Mouse (Mus musculus) liver, embryonic 14.5 days (tissue): ENCODE data around the gene Nes. TPM values are rescaled to one million over a fixed set of nuclear protein-coding genes. Genes with fewer than 3 reads are reported as not detected.

ENCODE experiments used
- ATAC-seq: fragments of 200-750 bp; cut with Nextera tagmentation; 2 replicates; pipeline ENCODE4 v1.8.0; 2017; ENCODE audit warnings: moderate number of reproducible peaks, mild to moderate bottlenecking, moderate library complexity; ENCODE audit not compliant: insufficient read depth
- DNase-seq, 3 experiments: peaks; one replicate each; pipeline ENCODE4 v3.0.0-alpha.2; 2012 to 2013; ENCODE audit warnings: low read depth in 3 of 3, low spot score in 3 of 3
- H3K27ac ChIP-seq: fragments of 300-500 bp; sonication (generic); 2 replicates; pipeline ENCODE4 v1.5.1; 2014; ENCODE audit warnings: moderate library complexity, mild to moderate bottlenecking, control low read depth, inconsistent platforms
- H3K27me3 ChIP-seq: fragments of 300-500 bp; sonication (generic); 2 replicates; pipeline ENCODE4 v1.6.1; 2014; ENCODE audit warnings: mild to moderate bottlenecking, low read length, moderate library complexity; ENCODE audit not compliant: control insufficient read depth, insufficient read depth
- H3K36me3 ChIP-seq: fragments of 300-500 bp; sonication (generic); replicated peaks from 2 replicates; pipeline ENCODE4 v1.6.1; 2014; ENCODE audit warnings: low read depth; ENCODE audit not compliant: control insufficient read depth, insufficient read depth
- H3K4me1 ChIP-seq, 2 experiments: fragments of 200-500 bp in 1 of 2; fragments of 300-500 bp in 1 of 2; sonication (generic) in 1 of 2; replicated peaks; 2 replicates each; pipeline ENCODE4 v1.6.1; 2012 to 2014; ENCODE audit warnings: antibody characterized with exemption in 1 of 2, inconsistent platforms in 1 of 2, low read length in 1 of 2; ENCODE audit not compliant: control insufficient read depth in 2 of 2, insufficient read depth in 2 of 2
- H3K4me2 ChIP-seq: fragments of 300-500 bp; sonication (generic); 2 replicates; pipeline ENCODE4 v1.6.1; 2014; ENCODE audit warnings: low read depth, mild to moderate bottlenecking, control low read depth, moderate library complexity
- H3K4me3 ChIP-seq, 2 experiments: fragments of 200-500 bp in 1 of 2; fragments of 300-500 bp in 1 of 2; sonication (generic) in 1 of 2; 2 replicates each; pipeline ENCODE4 v1.5.1; 2012 to 2014; ENCODE audit warnings: low read depth in 2 of 2, low read length in 2 of 2, mild to moderate bottlenecking in 2 of 2, control low read depth in 1 of 2, inconsistent platforms in 1 of 2, moderate library complexity in 1 of 2; ENCODE audit not compliant: insufficient read depth in 1 of 2
- H3K9ac ChIP-seq: fragments of 300-500 bp; sonication (generic); replicated peaks from 2 replicates; pipeline ENCODE4 v1.6.1; 2014; ENCODE audit warnings: mild to moderate bottlenecking, control low read depth, moderate library complexity
- H3K9me3 ChIP-seq: fragments of 300-500 bp; sonication (generic); 2 replicates; pipeline ENCODE4 v1.6.1; 2016; ENCODE audit warnings: low read length, mixed read lengths; ENCODE audit not compliant: control insufficient read depth
- CTCF ChIP-seq: IDR thresholded peaks from 2 replicates; pipeline ENCODE4 v1.5.1; 2016; ENCODE audit warnings: antibody characterized with exemption, low read depth, control low read depth
- EP300 ChIP-seq: IDR thresholded peaks from 2 replicates; pipeline ENCODE4 v1.6.1; 2016; ENCODE audit warnings: antibody characterized with exemption, low read depth
- WGBS: fragments of 180-500 bp; shearing (Covaris S2); extraction: QIAGEN DNeasy Blood & Tissue Kit; methylation state at CpG from one replicate; pipeline ENCODE4 v1.1.7; 2014; ENCODE audit not compliant: insufficient replicate concordance; 5-methylcytosine and 5-hydroxymethylcytosine counted together
- polyA plus RNA-seq, 2 experiments: library from polyadenylated mRNA; depleted of rRNA in 1 of 2; stranded (reverse) in 1 of 2; unstranded in 1 of 2; fragments of >200 nt; fragmentation: Nextera tagmentation in 1 of 2; extraction: Ambion mirVana in 1 of 2; gene quantifications; 2 replicates each; pipeline versions ENCODE4 v1.2.1 to v1.2.3; 2012 to 2014

The Nes gene
- polyA plus RNA-seq, 2 experiments, result 0.83 to 1.1 TPM

- no peak overlapping the region for H3K27ac ChIP-seq
- H3K9me3 ChIP-seq, result no peaks in the 10 kb centered on the region; the same call in 1 of the 2 replicates
- H3K27me3 ChIP-seq, result peaks cover 50% of the 10 kb centered on the region
- TF ChIP-seq CTCF (no peak), EP300 (no peak)
- no peak for ATAC-seq
- no peaks in the 10 kb centered on the region for H3K4me1 ChIP-seq
- no peak overlapping the region for H3K4me3 ChIP-seq
- no peaks in the 10 kb centered on the region for H3K36me3 ChIP-seq
- WGBS, result 48% methylated on average over 7 of the region's 7 CpGs
- H3K9ac ChIP-seq, result no peak overlapping the region
- no peak for DNase-seq
- no peak overlapping the region for H3K4me2 ChIP-seq
These were observed 55.9 kb downstream of the Nes start for GRCm38 (mm10) chr3:88026823-88027222.

DNA sequence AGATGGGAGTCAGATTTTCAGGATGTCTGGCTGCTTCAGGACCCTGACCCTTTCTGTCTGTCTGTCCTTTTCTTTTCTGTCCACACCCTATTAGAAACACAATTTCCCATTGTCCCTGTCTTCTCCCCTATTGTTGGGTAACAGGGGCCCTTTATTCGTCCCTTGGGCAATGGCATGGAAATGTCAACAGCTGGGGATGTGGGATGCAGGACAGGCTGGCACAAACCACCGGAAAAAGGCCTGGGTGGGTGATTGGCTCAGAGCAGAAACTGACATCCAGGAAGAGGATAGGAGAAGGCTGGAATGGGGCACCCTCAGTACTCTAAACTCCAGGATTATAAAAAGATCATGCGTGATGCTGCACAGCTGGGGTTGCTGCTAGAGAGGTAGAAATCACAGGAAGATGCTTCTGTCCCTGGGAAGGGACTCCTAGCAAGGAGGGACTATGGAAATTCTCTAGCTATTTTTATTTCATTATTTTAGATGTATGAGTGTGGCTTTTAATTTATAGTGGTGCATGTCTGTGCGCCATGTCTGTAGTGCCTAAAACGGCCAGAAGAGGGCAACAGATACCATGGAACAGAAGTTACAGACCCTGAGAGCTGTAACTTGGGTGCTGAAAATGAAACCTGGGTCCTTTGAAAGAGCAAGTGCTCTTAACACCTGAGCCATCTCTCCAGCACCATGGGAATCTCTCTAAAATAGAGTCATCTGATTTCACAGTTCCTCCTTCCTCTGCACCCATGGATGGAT lies 56.7 kb downstream of the Nes start, which contains the start of gene Hapln2:
Gene Hapln2, minus strand, starts transcription at position 150 of the 753 bp plus-strand sequence.
- WGBS, result 38% methylated on average over 5 of the region's 5 CpGs
- Histone ChIP-seq H3K36me3 (no peaks in the 10 kb centered on the region), H3K4me1 (no peaks in the 10 kb centered on the region), H3K4me3 (no peak within 1 kb of the TSS), H3K27ac (no peak within 1 kb of the TSS), H3K27me3 (peaks cover 43% of the 10 kb centered on the region), H3K4me2 (no peak within 1 kb of the TSS), H3K9ac (no peak within 1 kb of the TSS), H3K9me3 (no peaks in the 10 kb centered on the region; the same call in 1 of the 2 replicates)
- ATAC-seq (no peak), DNase-seq (no peak)
- TF ChIP-seq CTCF (peak; percentile 65), EP300 (no peak)

Other genes with a start within 250 kb of the Nes start
- 0.08 and 0.09 TPM in 2 replicates for gene Lrrc71, start 222.5 kb upstream of the Nes start, polyA plus RNA-seq (2012; rRNA removed)
- gene Lrrc71, start 222.5 kb upstream of the Nes start, polyA plus RNA-seq (2014; fragmentation: Nextera tagmentation; extraction: Ambion mirVana), result 0.24 and 0.29 TPM in 2 replicates
- 0.08 and 0.10 TPM in 2 replicates for gene Ntrk1, start 175.9 kb upstream of the Nes start, polyA plus RNA-seq (2012; rRNA removed)
- 0.04 and 0.14 TPM in 2 replicates for gene Ntrk1, start 175.9 kb upstream of the Nes start, polyA plus RNA-seq (2014; fragmentation: Nextera tagmentation; extraction: Ambion mirVana)
- 0.02 TPM in 2 replicates for gene Insrr, start 174.1 kb upstream of the Nes start, polyA plus RNA-seq (2012; rRNA removed)
- gene Insrr, start 174.1 kb upstream of the Nes start, polyA plus RNA-seq (2014; fragmentation: Nextera tagmentation; extraction: Ambion mirVana), result not detected in 2 replicates
- 5.4 and 6.9 TPM in 2 replicates for gene Pear1, start 146.8 kb upstream of the Nes start, polyA plus RNA-seq (2012; rRNA removed)
- 3.8 and 4.5 TPM in 2 replicates for gene Pear1, start 146.8 kb upstream of the Nes start, polyA plus RNA-seq (2014; fragmentation: Nextera tagmentation; extraction: Ambion mirVana)
- gene Sh2d2a, start 124.3 kb upstream of the Nes start, polyA plus RNA-seq (2012; rRNA removed), result 0.04 and 0.09 TPM in 2 replicates
- gene Sh2d2a, start 124.3 kb upstream of the Nes start, polyA plus RNA-seq (2014; fragmentation: Nextera tagmentation; extraction: Ambion mirVana), result 0.10 and 0.13 TPM in 2 replicates
- gene Prcc, start 85.5 kb upstream of the Nes start, polyA plus RNA-seq (2012; rRNA removed), result 14.8 and 15.4 TPM in 2 replicates
- gene Prcc, start 85.5 kb upstream of the Nes start, polyA plus RNA-seq (2014; fragmentation: Nextera tagmentation; extraction: Ambion mirVana), result 5.0 and 6.7 TPM in 2 replicates
- gene Hdgf, start 64.8 kb upstream of the Nes start, polyA plus RNA-seq (2012; rRNA removed), result 108 and 167 TPM in 2 replicates
- 204 and 256 TPM in 2 replicates for gene Hdgf, start 64.8 kb upstream of the Nes start, polyA plus RNA-seq (2014; fragmentation: Nextera tagmentation; extraction: Ambion mirVana)
- gene Mrpl24, start 51.6 kb upstream of the Nes start, polyA plus RNA-seq (2012; rRNA removed), result 43.9 and 50.1 TPM in 2 replicates
- 37.9 and 43.4 TPM in 2 replicates for gene Mrpl24, start 51.6 kb upstream of the Nes start, polyA plus RNA-seq (2014; fragmentation: Nextera tagmentation; extraction: Ambion mirVana)
- 9.3 and 14.8 TPM in 2 replicates for gene Isg20l2, start 40.8 kb upstream of the Nes start, polyA plus RNA-seq (2012; rRNA removed)
- gene Isg20l2, start 40.8 kb upstream of the Nes start, polyA plus RNA-seq (2014; fragmentation: Nextera tagmentation; extraction: Ambion mirVana), result 9.7 and 11.0 TPM in 2 replicates
- gene Rrnad1, start 40.4 kb upstream of the Nes start, polyA plus RNA-seq (2012; rRNA removed), result 8.9 and 9.2 TPM in 2 replicates
- 3.5 and 3.6 TPM in 2 replicates for gene Rrnad1, start 40.4 kb upstream of the Nes start, polyA plus RNA-seq (2014; fragmentation: Nextera tagmentation; extraction: Ambion mirVana)
- 0.17 and 0.23 TPM in 2 replicates for gene Crabp2, start 22.4 kb upstream of the Nes start, polyA plus RNA-seq (2012; rRNA removed)
- 0.10 and 0.15 TPM in 2 replicates for gene Crabp2, start 22.4 kb upstream of the Nes start, polyA plus RNA-seq (2014; fragmentation: Nextera tagmentation; extraction: Ambion mirVana)
- gene Bcan, start 29.2 kb downstream of the Nes start, polyA plus RNA-seq (2012; rRNA removed), result 0.08 TPM in 1 of 2 replicates, not detected in the other
- not detected in 2 replicates for gene Bcan, start 29.2 kb downstream of the Nes start, polyA plus RNA-seq (2014; fragmentation: Nextera tagmentation; extraction: Ambion mirVana)
- gene Hapln2, start 56.5 kb downstream of the Nes start, polyA plus RNA-seq (2012; rRNA removed), result not detected in 2 replicates
- not detected in 2 replicates for gene Hapln2, start 56.5 kb downstream of the Nes start, polyA plus RNA-seq (2014; fragmentation: Nextera tagmentation; extraction: Ambion mirVana)
- 5.4 and 11.5 TPM in 2 replicates for gene Gpatch4, start 72.0 kb downstream of the Nes start, polyA plus RNA-seq (2012; rRNA removed)
- gene Gpatch4, start 72.0 kb downstream of the Nes start, polyA plus RNA-seq (2014; fragmentation: Nextera tagmentation; extraction: Ambion mirVana), result 19.0 and 22.2 TPM in 2 replicates
- gene Naxe, start 87.4 kb downstream of the Nes start, polyA plus RNA-seq (2012; rRNA removed), result 25.0 and 26.1 TPM in 2 replicates
- 59.6 and 67.7 TPM in 2 replicates for gene Naxe, start 87.4 kb downstream of the Nes start, polyA plus RNA-seq (2014; fragmentation: Nextera tagmentation; extraction: Ambion mirVana)
- gene Ttc24, start 107.2 kb downstream of the Nes start, polyA plus RNA-seq (2012; rRNA removed), result not detected in 2 replicates
- gene Ttc24, start 107.2 kb downstream of the Nes start, polyA plus RNA-seq (2014; fragmentation: Nextera tagmentation; extraction: Ambion mirVana), result not detected in 2 replicates
- gene Iqgap3, start 110.9 kb downstream of the Nes start, polyA plus RNA-seq (2012; rRNA removed), result 8.4 and 8.8 TPM in 2 replicates
- 6.7 and 7.6 TPM in 2 replicates for gene Iqgap3, start 110.9 kb downstream of the Nes start, polyA plus RNA-seq (2014; fragmentation: Nextera tagmentation; extraction: Ambion mirVana)
- 10.3 and 11.1 TPM in 2 replicates for gene Mef2d, start 171.3 kb downstream of the Nes start, polyA plus RNA-seq (2012; rRNA removed)
- 6.4 and 7.5 TPM in 2 replicates for gene Mef2d, start 171.3 kb downstream of the Nes start, polyA plus RNA-seq (2014; fragmentation: Nextera tagmentation; extraction: Ambion mirVana)